Mouse (Mus musculus): ENCODE results near the gene Hbs1l. TPM values are rescaled to one million over a fixed set of nuclear protein-coding genes. Genes with fewer than 3 reads are reported as not detected.

Gene Hbs1l
- total and polyA plus RNA-seq, 2 experiments from 2014 or later: 46.5 to 51.0 TPM

DNA sequence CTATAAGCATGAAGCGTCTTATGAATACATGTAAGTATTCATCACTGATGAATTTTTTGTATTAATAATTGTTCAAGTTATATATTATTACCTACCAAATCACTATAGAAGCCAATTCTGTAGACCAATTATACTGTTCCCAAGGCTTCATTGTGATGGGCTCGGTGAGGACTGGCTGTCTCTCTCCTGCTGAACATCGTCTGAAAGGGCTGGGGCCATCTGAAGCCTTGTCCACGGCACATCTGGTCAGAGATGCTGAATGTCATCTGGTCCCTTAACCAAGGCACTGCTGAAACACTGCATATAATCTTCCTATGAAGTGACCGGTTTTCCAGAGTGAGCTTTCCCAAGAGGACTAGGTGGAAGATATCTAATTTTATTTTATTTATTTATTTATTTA is 24.9 kb upstream of the Hbs1l start:
- no peak overlapping the region for H3K4me3 ChIP-seq (ENCODE audit: low read depth, low read length)
- H3K27me3 ChIP-seq (ENCODE audit: control insufficient read depth, insufficient read depth, low read length): no peaks in the 10 kb centered on the region
- H3K4me1 ChIP-seq (ENCODE audit: control insufficient read depth, insufficient read depth): no peaks in the 10 kb centered on the region
- ATAC-seq (ENCODE audit: insufficient read depth, low read depth) (no peak), DNase-seq (ENCODE audit: low spot score) (no peak)
- no peaks in the 10 kb centered on the region for H3K36me3 ChIP-seq (replicated peaks; ENCODE audit: control insufficient read depth, insufficient read depth, low read length)
- TF ChIP-seq CTCF (IDR thresholded peaks at IDR 0.05; ENCODE audit: low read depth): no peak
- TF ChIP-seq EP300 (IDR thresholded peaks at IDR 0.05; ENCODE audit: low read depth): no peak
- no peak overlapping the region for H3K4me2 ChIP-seq (ENCODE audit: low read depth, low read length)
- no peak overlapping the region for H3K27ac ChIP-seq (ENCODE audit: low read depth)
- no peak overlapping the region for H3K9ac ChIP-seq (replicated peaks; ENCODE audit: low read depth, low read length)
- H3K9me3 ChIP-seq (replicated peaks; ENCODE audit: control insufficient read depth, low read length): no peaks in the 10 kb centered on the region
- 81% methylated on average over 5 of the region's 5 CpGs for WGBS

- DNase-seq (ENCODE audit: low spot score) (no peak), ATAC-seq (ENCODE audit: insufficient read depth, low read depth) (no peak)
- Histone ChIP-seq H3K9me3 (replicated peaks; ENCODE audit: control insufficient read depth, low read length) (no peaks in the 10 kb centered on the region), H3K4me2 (ENCODE audit: low read depth, low read length) (no peak overlapping the region), H3K36me3 (replicated peaks; ENCODE audit: control insufficient read depth, insufficient read depth, low read length) (no peaks in the 10 kb centered on the region), H3K4me3 (ENCODE audit: low read depth, low read length) (no peak overlapping the region), H3K4me1 (ENCODE audit: control insufficient read depth, insufficient read depth) (no peaks in the 10 kb centered on the region), H3K27ac (ENCODE audit: low read depth) (no peak overlapping the region), H3K27me3 (ENCODE audit: control insufficient read depth, insufficient read depth, low read length) (no peaks in the 10 kb centered on the region), H3K9ac (replicated peaks; ENCODE audit: low read depth, low read length) (no peak overlapping the region)
- 86% methylated on average over 2 of the region's 2 CpGs for WGBS
- TF ChIP-seq EP300 (IDR thresholded peaks at IDR 0.05; ENCODE audit: low read depth): no peak
- no peak for TF ChIP-seq CTCF (IDR thresholded peaks at IDR 0.05; ENCODE audit: low read depth)
These were observed 24.5 kb upstream of the Hbs1l start for GRCm38 (mm10) chr10:21271310-21271709.

- WGBS: 68% methylated on average over 6 of the region's 6 CpGs
- no peaks in the 10 kb centered on the region for H3K9me3 ChIP-seq (replicated peaks; ENCODE audit: control insufficient read depth, low read length)
These were observed 24.0 kb upstream of the Hbs1l start for GRCm38 (mm10) chr10:21271785-21272184.

DNA sequence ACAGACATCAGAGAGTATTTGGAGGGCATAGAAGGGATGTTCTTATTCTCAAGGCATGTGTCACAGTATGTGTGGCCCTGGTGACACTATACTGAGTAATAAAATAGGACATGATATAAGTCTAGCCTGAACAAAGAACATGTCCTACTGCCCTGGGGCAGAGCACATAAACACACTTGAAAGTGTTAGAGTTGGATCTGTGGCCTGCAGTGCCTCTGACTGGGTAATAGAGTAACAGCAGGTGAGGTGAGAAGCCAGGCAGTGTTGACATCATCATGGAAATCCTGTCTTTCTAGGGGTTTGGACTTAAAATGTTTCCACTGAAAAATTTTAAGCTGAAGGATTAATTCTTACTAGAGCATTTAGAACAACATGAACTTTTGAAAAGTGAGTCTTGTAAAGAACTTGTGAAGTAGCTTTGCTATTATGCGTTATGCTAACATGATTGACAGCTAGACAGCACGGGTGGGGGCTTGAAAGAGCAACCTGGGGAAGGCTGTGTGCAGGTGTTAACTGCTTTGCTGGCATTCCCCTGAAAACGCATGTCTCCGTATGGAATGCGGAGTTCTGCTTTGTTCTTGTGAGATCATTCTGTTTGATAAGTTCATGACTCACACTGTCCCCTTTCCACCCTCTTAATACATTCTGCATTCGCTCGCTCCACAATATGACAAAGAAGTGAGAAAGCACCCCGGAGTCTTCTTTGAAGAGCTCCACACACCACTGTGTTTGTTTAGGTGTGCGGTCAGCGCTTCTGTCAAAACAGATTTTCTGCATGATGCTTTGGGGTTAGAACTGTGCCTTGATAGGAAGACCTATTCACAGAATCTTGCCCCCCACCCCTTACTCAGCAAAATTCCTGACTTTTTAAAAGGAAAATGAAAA is 8.3 kb upstream of the Hbs1l start:
- H3K36me3 ChIP-seq (replicated peaks; ENCODE audit: control insufficient read depth, insufficient read depth, low read length): no peaks in the 10 kb centered on the region
- TF ChIP-seq EP300 (IDR thresholded peaks at IDR 0.05; ENCODE audit: low read depth) (no peak), CTCF (IDR thresholded peaks at IDR 0.05; ENCODE audit: low read depth) (no peak)
- WGBS: 59% methylated on average over 10 of the region's 10 CpGs

More at GRCm38 (mm10) chr10:21271785-21272184, 24.0 kb upstream of the Hbs1l start:
- no peak overlapping the region for H3K27ac ChIP-seq (ENCODE audit: low read depth)
- H3K4me2 ChIP-seq (ENCODE audit: low read depth, low read length): no peak overlapping the region
- H3K36me3 ChIP-seq (replicated peaks; ENCODE audit: control insufficient read depth, insufficient read depth, low read length): no peaks in the 10 kb centered on the region
- no peaks in the 10 kb centered on the region for H3K27me3 ChIP-seq (ENCODE audit: control insufficient read depth, insufficient read depth, low read length)
- H3K9ac ChIP-seq (replicated peaks; ENCODE audit: low read depth, low read length): no peak overlapping the region
- H3K4me3 ChIP-seq (ENCODE audit: low read depth, low read length): no peak overlapping the region
- no peak for TF ChIP-seq EP300 (IDR thresholded peaks at IDR 0.05; ENCODE audit: low read depth)
- TF ChIP-seq CTCF (IDR thresholded peaks at IDR 0.05; ENCODE audit: low read depth): no peak
- DNase-seq (ENCODE audit: low spot score): no peak
- ATAC-seq (ENCODE audit: insufficient read depth, low read depth): no peak
- H3K4me1 ChIP-seq (ENCODE audit: control insufficient read depth, insufficient read depth): no peaks in the 10 kb centered on the region

DNA sequence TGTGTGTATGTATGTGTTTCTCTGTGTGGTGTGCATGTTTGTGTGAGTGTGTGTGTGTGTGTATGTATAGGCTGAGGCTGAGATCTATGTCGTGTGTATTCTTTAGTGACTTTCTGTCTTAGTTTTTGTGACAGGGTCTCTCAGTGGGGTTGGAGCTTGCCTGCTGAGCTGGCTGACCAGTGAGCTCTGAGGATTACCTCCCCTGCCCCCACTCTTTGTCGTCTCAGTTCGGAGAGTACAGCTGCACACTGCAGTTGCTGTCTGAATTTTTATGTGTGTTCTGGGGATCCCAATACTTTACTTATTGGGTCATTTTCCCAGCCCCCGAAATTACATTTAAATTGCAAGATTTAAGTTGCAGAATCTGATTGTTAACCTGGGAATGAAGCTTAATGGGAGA is 4.6 kb upstream of the Hbs1l start:
- Histone ChIP-seq H3K9me3 (replicated peaks; ENCODE audit: control insufficient read depth, low read length) (no peaks in the 10 kb centered on the region), H3K4me3 (ENCODE audit: low read depth, low read length) (no peak overlapping the region)
- TF ChIP-seq EP300 (IDR thresholded peaks at IDR 0.05; ENCODE audit: low read depth): no peak
- no peak for TF ChIP-seq CTCF (IDR thresholded peaks at IDR 0.05; ENCODE audit: low read depth)

More for the DNA sequence above, 8.3 kb upstream of the Hbs1l start:
- Histone ChIP-seq H3K4me2 (ENCODE audit: low read depth, low read length) (no peak overlapping the region), H3K4me3 (ENCODE audit: low read depth, low read length) (no peak overlapping the region), H3K27me3 (ENCODE audit: control insufficient read depth, insufficient read depth, low read length) (no peaks in the 10 kb centered on the region), H3K9ac (replicated peaks; ENCODE audit: low read depth, low read length) (no peak overlapping the region), H3K4me1 (ENCODE audit: control insufficient read depth, insufficient read depth) (no peaks in the 10 kb centered on the region), H3K27ac (ENCODE audit: low read depth) (no peak overlapping the region), H3K9me3 (replicated peaks; ENCODE audit: control insufficient read depth, low read length) (no peaks in the 10 kb centered on the region)
- ATAC-seq (ENCODE audit: insufficient read depth, low read depth): no peak
- DNase-seq (ENCODE audit: low spot score): no peak

More for the DNA sequence above, 4.6 kb upstream of the Hbs1l start:
- Histone ChIP-seq H3K4me2 (ENCODE audit: low read depth, low read length) (no peak overlapping the region), H3K4me1 (ENCODE audit: control insufficient read depth, insufficient read depth) (no peaks in the 10 kb centered on the region), H3K9ac (replicated peaks; ENCODE audit: low read depth, low read length) (no peak overlapping the region), H3K27ac (ENCODE audit: low read depth) (no peak overlapping the region), H3K36me3 (replicated peaks; ENCODE audit: control insufficient read depth, insufficient read depth, low read length) (no peaks in the 10 kb centered on the region), H3K27me3 (ENCODE audit: control insufficient read depth, insufficient read depth, low read length) (no peaks in the 10 kb centered on the region)
- DNase-seq (ENCODE audit: low spot score) (no peak), ATAC-seq (ENCODE audit: insufficient read depth, low read depth) (no peak)
- whole genome bisulfite sequencing: 49% methylated on average over 4 of the region's 4 CpGs
